Comparison of ENCODE assay signal across 8 mouse cellular contexts in genomic region chr7:134552051-134552451, GRCm38 (mm10).
DNase-seq lines count a peak whose midpoint lies in the region; ATAC-seq and TF ChIP-seq lines count a peak whose summit lies in the region.

No protein-coding gene starts in this region.

- no peak overlapping the region for H3K27ac ChIP-seq in heart, adult 2 months
- no peak overlapping the region for H3K27ac ChIP-seq in forebrain, embryonic 16.5 days (ENCODE audit: low read length)
- no peak overlapping the region for H3K27ac ChIP-seq in layer of hippocampus, adult 2 months

- no peak overlapping the region for H3K4me2 ChIP-seq in forebrain, embryonic 16.5 days (ENCODE audit: low read length)

- H3K79me2 ChIP-seq in heart, adult 2 months (replicated peaks; ENCODE audit: control insufficient read depth, insufficient read depth, low read length) = no peaks in the 10 kb centered on the region

- peak; percentile 30 to 46 for DNase-seq in heart, adult 2 months
- no peak for DNase-seq in heart, postnatal 25 days (ENCODE audit: low spot score)
- DNase-seq in adipocyte (ENCODE audit: low spot score) = peak; percentile 61
- DNase-seq in layer of hippocampus, adult 2 months (ENCODE audit: low spot score in 2 of 2) = peak; percentile 26 to 43
- no peak for DNase-seq in cerebellum, adult 11 months
- DNase-seq in retina, embryonic 14.5 days (ENCODE audit: low spot score) = no peak
- DNase-seq in cerebellum, adult 11-12 months = no peak

- intact Hi-C loops in heart, adult 2 months (cut with DNase I) = no loop called here
- intact Hi-C loops in heart, postnatal 25 days (cut with DNase I) = loop anchor here (10.0 kb wide), 1 partner anchor 287 kb away; no protein-coding TSS in a partner anchor

- no peaks in the 10 kb centered on the region for H3K9me3 ChIP-seq in forebrain, embryonic 16.5 days (ENCODE audit: control insufficient read depth, low read length)

- WGBS in heart, adult 2 months = 21% methylated on average over 6 of the region's 6 CpGs
- 33% methylated on average over 6 of the region's 6 CpGs for WGBS in forebrain, embryonic 16.5 days

- H3K4me3 ChIP-seq in heart, adult 2 months = no peak overlapping the region
- no peak overlapping the region for H3K4me3 ChIP-seq in forebrain, embryonic 16.5 days (replicated peaks; ENCODE audit: low read length)
- no peak overlapping the region for H3K4me3 ChIP-seq in layer of hippocampus, adult 2 months

- no peaks in the 10 kb centered on the region for H3K36me3 ChIP-seq in heart, adult 2 months (ENCODE audit: control insufficient read depth, insufficient read depth, low read length)
- H3K36me3 ChIP-seq in forebrain, embryonic 16.5 days (ENCODE audit: control insufficient read depth, insufficient read depth) = no peaks in the 10 kb centered on the region

- no peak for TF ChIP-seq EP300 in heart, adult 2 months (IDR thresholded peaks at IDR 0.05; ENCODE audit: insufficient read depth, low read depth, low read length)

- ATAC-seq in forebrain, embryonic 16.5 days = peak; percentile 64

- no peaks in the 10 kb centered on the region for H3K27me3 ChIP-seq in heart, adult 2 months (ENCODE audit: control insufficient read depth, insufficient read depth, low read length)
- no peaks in the 10 kb centered on the region for H3K27me3 ChIP-seq in forebrain, embryonic 16.5 days (replicated peaks; ENCODE audit: control insufficient read depth, insufficient read depth, low read length)

- H3K4me1 ChIP-seq in heart, adult 2 months (ENCODE audit: control insufficient read depth, insufficient read depth, low read length) = peaks cover 5% of the 10 kb centered on the region
- H3K4me1 ChIP-seq in forebrain, embryonic 16.5 days (replicated peaks; ENCODE audit: control insufficient read depth, insufficient read depth, low read length) = peaks cover 18% of the 10 kb centered on the region

- H3K9ac ChIP-seq in heart, adult 2 months (ENCODE audit: low read depth, low read length) = no peak overlapping the region
- H3K9ac ChIP-seq in forebrain, embryonic 16.5 days (replicated peaks; ENCODE audit: low read depth, low read length) = no peak overlapping the region

- no peak for TF ChIP-seq CTCF in heart, adult 2 months (IDR thresholded peaks at IDR 0.05)
- TF ChIP-seq CTCF in layer of hippocampus, adult 2 months (conservative IDR thresholded peaks at IDR 0.05) = no peak

- TF ChIP-seq POLR2A in heart, adult 2 months (IDR thresholded peaks at IDR 0.05; ENCODE audit: insufficient read depth, low read depth, low read length) = no peak

Comparison
In these comparisons a context has a peak if more than half of its experiments do, and no peak if none do; other contexts are left out.
1. DNase-seq: peak in heart, adult 2 months (2 of 2), adipocyte (single experiment) and layer of hippocampus, adult 2 months (2 of 2); none in heart, postnatal 25 days (single experiment), cerebellum, adult 11 months (single experiment), retina, embryonic 14.5 days (single experiment) and cerebellum, adult 11-12 months (single experiment).